Mouse (Mus musculus) intestine, postnatal 0 days (tissue): ENCODE measurements around the gene Etnk2. TPM values are rescaled to one million over a fixed set of nuclear protein-coding genes. Genes with fewer than 3 reads are reported as not detected.

Experiments
- ATAC-seq: fragments of 200-750 bp; cut with Nextera tagmentation; 2 replicates; pipeline ENCODE4 v1.8.0; 2017; ENCODE audit warnings: mild to moderate bottlenecking, moderate TSS enrichment, moderate library complexity
- H3K27ac ChIP-seq: fragments of 300-500 bp; sonication (generic); 2 replicates; pipeline ENCODE4 v1.5.1; 2014; ENCODE audit warnings: mild to moderate bottlenecking, low read depth, low read length, moderate library complexity
- H3K27me3 ChIP-seq: fragments of 300-500 bp; sonication (generic); replicated peaks from 2 replicates; pipeline ENCODE4 v1.6.1; 2014; ENCODE audit warnings: low read length, mixed read lengths; ENCODE audit not compliant: control insufficient read depth, insufficient read depth
- H3K36me3 ChIP-seq: fragments of 300-500 bp; sonication (generic); 2 replicates; pipeline ENCODE4 v1.6.1; 2014; ENCODE audit warnings: mild to moderate bottlenecking, moderate library complexity; ENCODE audit not compliant: control insufficient read depth, insufficient read depth
- H3K4me1 ChIP-seq: fragments of 300-500 bp; sonication (generic); replicated peaks from 2 replicates; pipeline ENCODE4 v1.6.1; 2014; ENCODE audit warnings: antibody characterized with exemption, low read length, mixed read lengths; ENCODE audit not compliant: control insufficient read depth, insufficient read depth
- H3K4me2 ChIP-seq: fragments of 300-500 bp; sonication (generic); replicated peaks from 2 replicates; pipeline ENCODE4 v1.6.1; 2014; ENCODE audit warnings: low read depth, mild to moderate bottlenecking, moderate library complexity
- H3K4me3 ChIP-seq: fragments of 300-500 bp; sonication (generic); 2 replicates; pipeline ENCODE4 v1.5.1; 2014; ENCODE audit warnings: low read depth, low read length
- H3K9ac ChIP-seq: fragments of 300-500 bp; sonication (generic); 2 replicates; pipeline ENCODE4 v1.6.1; 2014; ENCODE audit warnings: mild to moderate bottlenecking, low read depth, low read length
- H3K9me3 ChIP-seq: fragments of 300-500 bp; sonication (generic); 2 replicates; pipeline ENCODE4 v1.6.1; 2016; ENCODE audit warnings: mixed run types; ENCODE audit not compliant: control insufficient read depth
- CTCF ChIP-seq: sonication (generic); IDR thresholded peaks from 2 replicates; pipeline ENCODE4 v1.5.1; 2016; ENCODE audit warnings: low read depth, mild to moderate bottlenecking, control low read depth, antibody characterized with exemption, moderate library complexity
- WGBS: fragments of 180-500 bp; shearing (Covaris S2); extraction: QIAGEN DNeasy Blood & Tissue Kit; methylation state at CpG from one replicate; pipeline ENCODE4 v1.1.7; 2014; 5-methylcytosine and 5-hydroxymethylcytosine counted together
- polyA plus RNA-seq: library from polyadenylated mRNA; unstranded; fragments of >200 nt; fragmentation: Nextera tagmentation; extraction: Ambion mirVana; gene quantifications from 2 replicates; pipeline ENCODE4 v1.2.1, GENCODE M21; 2015

Etnk2 gene
- polyA plus RNA-seq, 1 experiment from 2014 or later = 6.0 TPM

GRCm38 (mm10) chr1:133396693-133397092 lies 33.3 kb downstream of the Etnk2 start:
- WGBS = 96% methylated on average over 5 of the region's 5 CpGs
- no peak overlapping the region for H3K9ac ChIP-seq
- no peaks in the 10 kb centered on the region for H3K9me3 ChIP-seq
- ATAC-seq = no peak
- no peak overlapping the region for H3K4me3 ChIP-seq
- H3K4me1 ChIP-seq = peaks cover 9% of the 10 kb centered on the region; the same call in 1 of the 2 replicates
- no peak overlapping the region for H3K27ac ChIP-seq
- no peak overlapping the region for H3K4me2 ChIP-seq
- no peaks in the 10 kb centered on the region for H3K27me3 ChIP-seq
- no peak for TF ChIP-seq CTCF
- peaks cover 14% of the 10 kb centered on the region for H3K36me3 ChIP-seq

GRCm38 (mm10) chr1:133397094-133397482 lies 33.7 kb downstream of the Etnk2 start:
- Histone ChIP-seq H3K27ac (no peak overlapping the region), H3K9ac (no peak overlapping the region), H3K4me3 (no peak overlapping the region), H3K4me1 (peaks cover 9% of the 10 kb centered on the region; the same call in 1 of the 2 replicates), H3K36me3 (peaks cover 10% of the 10 kb centered on the region; the same call in 1 of the 2 replicates), H3K27me3 (no peaks in the 10 kb centered on the region), H3K4me2 (no peak overlapping the region), H3K9me3 (no peaks in the 10 kb centered on the region)
- no peak for ATAC-seq
- no peak for TF ChIP-seq CTCF
- WGBS = 86% methylated on average over 5 of the region's 5 CpGs

- Histone ChIP-seq H3K4me1 (peaks cover 9% of the 10 kb centered on the region; the same call in 1 of the 2 replicates), H3K9ac (no peak overlapping the region), H3K4me3 (no peak overlapping the region), H3K27ac (no peak overlapping the region), H3K9me3 (no peaks in the 10 kb centered on the region), H3K4me2 (no peak overlapping the region), H3K36me3 (peaks cover 5% of the 10 kb centered on the region; the same call in 1 of the 2 replicates), H3K27me3 (no peaks in the 10 kb centered on the region)
- ATAC-seq = no peak
- 0 out of 2 replicates have a peak, but pooled peaks have one; percentile 2 for TF ChIP-seq CTCF
- 35% methylated on average over 17 of the region's 17 CpGs for WGBS
Measured at GRCm38 (mm10) chr1:133397483-133398237, 34.3 kb downstream of the Etnk2 start.

- Histone ChIP-seq H3K4me1 (peaks cover 9% of the 10 kb centered on the region; the same call in 1 of the 2 replicates), H3K9ac (no peak overlapping the region), H3K9me3 (no peaks in the 10 kb centered on the region), H3K4me3 (no peak overlapping the region), H3K36me3 (no peaks in the 10 kb centered on the region; the same call in 1 of the 2 replicates), H3K27me3 (no peaks in the 10 kb centered on the region), H3K4me2 (no peak overlapping the region), H3K27ac (no peak overlapping the region)
- TF ChIP-seq CTCF = no peak
- ATAC-seq = no peak
- WGBS = 62% methylated on average over 13 of the region's 13 CpGs
Measured at GRCm38 (mm10) chr1:133400014-133400725, 36.8 kb downstream of the Etnk2 start.

GRCm38 (mm10) chr1:133404005-133404404 lies 40.6 kb downstream of the Etnk2 start:
- 46% methylated on average over 4 of the region's 4 CpGs for WGBS
- no peak overlapping the region for H3K9ac ChIP-seq
- ATAC-seq = no peak
- H3K4me3 ChIP-seq = no peak overlapping the region
- H3K4me1 ChIP-seq = peaks cover 5% of the 10 kb centered on the region; the same call in 1 of the 2 replicates
- TF ChIP-seq CTCF = no peak
- H3K9me3 ChIP-seq = no peaks in the 10 kb centered on the region
- H3K36me3 ChIP-seq = peaks cover 5% of the 10 kb centered on the region; the same call in 1 of the 2 replicates
- no peaks in the 10 kb centered on the region for H3K27me3 ChIP-seq
- no peak overlapping the region for H3K4me2 ChIP-seq
- no peak overlapping the region for H3K27ac ChIP-seq

- 73% methylated on average over 7 of the region's 7 CpGs for WGBS
Measured at GRCm38 (mm10) chr1:133406614-133407013, 43.2 kb downstream of the Etnk2 start.

More at GRCm38 (mm10) chr1:133406614-133407013, 43.2 kb downstream of the Etnk2 start:
- ATAC-seq = no peak
- TF ChIP-seq CTCF = no peak
- no peak overlapping the region for H3K4me3 ChIP-seq
- H3K36me3 ChIP-seq = peaks cover 5% of the 10 kb centered on the region; the same call in 1 of the 2 replicates
- H3K27ac ChIP-seq = no peak overlapping the region
- H3K9ac ChIP-seq = no peak overlapping the region
- H3K9me3 ChIP-seq = no peaks in the 10 kb centered on the region
- H3K4me2 ChIP-seq = no peak overlapping the region
- H3K27me3 ChIP-seq = no peaks in the 10 kb centered on the region
- H3K4me1 ChIP-seq = no peaks in the 10 kb centered on the region; the same call in 1 of the 2 replicates
